Mouse (Mus musculus): ENCODE results near the gene Ltk. TPM values are rescaled to one million over a fixed set of nuclear protein-coding genes. Genes with fewer than 3 reads are reported as not detected.

The Ltk gene
- polyA plus RNA-seq, 1 experiment, result 3.9 TPM

GRCm38 (mm10) chr2:119762276-119762675 is 2.0 kb upstream of the Ltk start:
- H3K4me1 ChIP-seq (ENCODE audit: control insufficient read depth, insufficient read depth, low read length), result peaks cover 6% of the 10 kb centered on the region
- no peak for DNase-seq
- no peak for TF ChIP-seq CTCF (IDR thresholded peaks at IDR 0.05; ENCODE audit: insufficient read depth, low read length)
- TF ChIP-seq POLR2A (IDR thresholded peaks at IDR 0.05; ENCODE audit: borderline replicate concordance, extremely low read depth, low read depth, low read length), result no peak
- WGBS, result 44% methylated on average over 1 of the region's 1 CpGs
- no peak overlapping the region for H3K4me3 ChIP-seq (replicated peaks; ENCODE audit: extremely low read depth, low read depth, low read length)

- no peak for DNase-seq
- Histone ChIP-seq H3K4me1 (ENCODE audit: control insufficient read depth, insufficient read depth, low read length) (peaks cover 6% of the 10 kb centered on the region), H3K4me3 (replicated peaks; ENCODE audit: extremely low read depth, low read depth, low read length) (no peak overlapping the region)
- 7% methylated on average over 44 of the region's 44 CpGs for WGBS
- TF ChIP-seq CTCF (IDR thresholded peaks at IDR 0.05; ENCODE audit: insufficient read depth, low read length) (no peak), POLR2A (IDR thresholded peaks at IDR 0.05; ENCODE audit: borderline replicate concordance, extremely low read depth, low read depth, low read length) (no peak)
Observed at GRCm38 (mm10) chr2:119758844-119759835, 1.1 kb downstream of the Ltk start.

GRCm38 (mm10) chr2:119758101-119758843 is 2.0 kb downstream of the Ltk start:
- peaks cover 6% of the 10 kb centered on the region for H3K4me1 ChIP-seq (ENCODE audit: control insufficient read depth, insufficient read depth, low read length)
- DNase-seq, result peak; percentile 51
- 1% methylated on average over 59 of the region's 77 CpGs for WGBS
- TF ChIP-seq CTCF (IDR thresholded peaks at IDR 0.05; ENCODE audit: insufficient read depth, low read length) (no peak), POLR2A (IDR thresholded peaks at IDR 0.05; ENCODE audit: borderline replicate concordance, extremely low read depth, low read depth, low read length) (no peak)
- peak overlapping the region; percentile 59 for H3K4me3 ChIP-seq (replicated peaks; ENCODE audit: extremely low read depth, low read depth, low read length)

GRCm38 (mm10) chr2:119757601-119758100 is 2.6 kb downstream of the Ltk start:
- Histone ChIP-seq H3K4me3 (replicated peaks; ENCODE audit: extremely low read depth, low read depth, low read length) (peak overlapping the region; percentile 59), H3K4me1 (ENCODE audit: control insufficient read depth, insufficient read depth, low read length) (peaks cover 6% of the 10 kb centered on the region)
- no peak for DNase-seq
- no peak for TF ChIP-seq POLR2A (IDR thresholded peaks at IDR 0.05; ENCODE audit: borderline replicate concordance, extremely low read depth, low read depth, low read length)
- no peak for TF ChIP-seq CTCF (IDR thresholded peaks at IDR 0.05; ENCODE audit: insufficient read depth, low read length)
- 6% methylated on average over 31 of the region's 31 CpGs for WGBS

GRCm38 (mm10) chr2:119749260-119749659 is 11.0 kb downstream of the Ltk start:
- no peak overlapping the region for H3K4me3 ChIP-seq (replicated peaks; ENCODE audit: extremely low read depth, low read depth, low read length)
- WGBS, result 73% methylated on average over 13 of the region's 13 CpGs

GRCm38 (mm10) chr2:119747554-119747953 is 12.7 kb downstream of the Ltk start:
- Histone ChIP-seq H3K4me3 (replicated peaks; ENCODE audit: extremely low read depth, low read depth, low read length) (no peak overlapping the region), H3K4me1 (ENCODE audit: control insufficient read depth, insufficient read depth, low read length) (no peaks in the 10 kb centered on the region; the same call in 1 of the 2 replicates)
- no peak for DNase-seq
- TF ChIP-seq CTCF (IDR thresholded peaks at IDR 0.05; ENCODE audit: insufficient read depth, low read length), result no peak
- TF ChIP-seq POLR2A (IDR thresholded peaks at IDR 0.05; ENCODE audit: borderline replicate concordance, extremely low read depth, low read depth, low read length), result no peak
- WGBS, result 75% methylated on average over 7 of the region's 7 CpGs

More at GRCm38 (mm10) chr2:119749260-119749659, 11.0 kb downstream of the Ltk start:
- no peaks in the 10 kb centered on the region for H3K4me1 ChIP-seq (ENCODE audit: control insufficient read depth, insufficient read depth, low read length)
- TF ChIP-seq POLR2A (IDR thresholded peaks at IDR 0.05; ENCODE audit: borderline replicate concordance, extremely low read depth, low read depth, low read length) (no peak), CTCF (IDR thresholded peaks at IDR 0.05; ENCODE audit: insufficient read depth, low read length) (no peak)
- DNase-seq, result no peak

- Histone ChIP-seq H3K4me1 (ENCODE audit: control insufficient read depth, insufficient read depth, low read length) (peaks cover 3% of the 10 kb centered on the region; the same call in 1 of the 2 replicates), H3K4me3 (replicated peaks; ENCODE audit: extremely low read depth, low read depth, low read length) (no peak overlapping the region)
- DNase-seq, result no peak
- WGBS, result 28% methylated on average over 1 of the region's 1 CpGs
- TF ChIP-seq POLR2A (IDR thresholded peaks at IDR 0.05; ENCODE audit: borderline replicate concordance, extremely low read depth, low read depth, low read length), result no peak
- peak; percentile 20; the same call in 1 of the 2 replicates for TF ChIP-seq CTCF (IDR thresholded peaks at IDR 0.05; ENCODE audit: insufficient read depth, low read length)
Observed at GRCm38 (mm10) chr2:119745281-119745680, 14.9 kb downstream of the Ltk start.

GRCm38 (mm10) chr2:119744163-119745111 is 15.8 kb downstream of the Ltk start:
- H3K4me3 ChIP-seq (replicated peaks; ENCODE audit: extremely low read depth, low read depth, low read length), result peak overlapping the region; percentile 13
- peak; percentile 54 for DNase-seq
- 13% methylated on average over 46 of the region's 46 CpGs for WGBS
- H3K4me1 ChIP-seq (ENCODE audit: control insufficient read depth, insufficient read depth, low read length), result peaks cover 3% of the 10 kb centered on the region; the same call in 1 of the 2 replicates
- TF ChIP-seq CTCF (IDR thresholded peaks at IDR 0.05; ENCODE audit: insufficient read depth, low read length), result no peak
- TF ChIP-seq POLR2A (IDR thresholded peaks at IDR 0.05; ENCODE audit: borderline replicate concordance, extremely low read depth, low read depth, low read length), result no peak
